Mouse (Mus musculus) limb, embryonic 14.5 days (tissue): ENCODE results near the gene Chic2. TPM values are rescaled to one million over a fixed set of nuclear protein-coding genes. Genes with fewer than 3 reads are reported as not detected.

Experiments
- ATAC-seq: fragments of 200-750 bp; cut with Nextera tagmentation; 2 replicates; pipeline ENCODE4 v1.8.0; 2017; ENCODE audit warnings: low read depth, moderate number of reproducible peaks, moderate TSS enrichment; ENCODE audit not compliant: low FRiP score
- DNase-seq: peaks from one replicate; pipeline ENCODE4 v3.0.0-alpha.2; 2015; ENCODE audit warnings: low spot score
- H3K27ac ChIP-seq: fragments of 300-500 bp; sonication (generic); replicated peaks from 2 replicates; pipeline ENCODE4 v1.5.1; 2014; ENCODE audit warnings: low read depth, mild to moderate bottlenecking, low read length, moderate library complexity, mixed read lengths
- H3K27me3 ChIP-seq: fragments of 300-500 bp; sonication (generic); 2 replicates; pipeline ENCODE4 v1.6.1; 2014; ENCODE audit warnings: low read length, mixed read lengths; ENCODE audit not compliant: control insufficient read depth, insufficient read depth
- H3K36me3 ChIP-seq: fragments of 300-500 bp; sonication (generic); 2 replicates; pipeline ENCODE4 v1.6.1; 2014; ENCODE audit warnings: mild to moderate bottlenecking, low read length, moderate library complexity, mixed read lengths; ENCODE audit not compliant: control insufficient read depth, insufficient read depth
- H3K4me1 ChIP-seq: fragments of 300-500 bp; sonication (generic); 2 replicates; pipeline ENCODE4 v1.6.1; 2014; ENCODE audit warnings: antibody characterized with exemption, low read length, mixed read lengths; ENCODE audit not compliant: control insufficient read depth, insufficient read depth
- H3K4me2 ChIP-seq: fragments of 300-500 bp; sonication (generic); replicated peaks from 2 replicates; pipeline ENCODE4 v1.6.1; 2014; ENCODE audit warnings: low read depth, mild to moderate bottlenecking, low read length, moderate library complexity; ENCODE audit not compliant: severe bottlenecking
- H3K4me3 ChIP-seq: fragments of 300-500 bp; sonication (generic); replicated peaks from 2 replicates; pipeline ENCODE4 v1.5.1; 2014; ENCODE audit warnings: low read length
- H3K9ac ChIP-seq: fragments of 300-500 bp; sonication (generic); 2 replicates; pipeline ENCODE4 v1.6.1; 2014; ENCODE audit warnings: mild to moderate bottlenecking, low read depth, low read length, moderate library complexity; ENCODE audit not compliant: severe bottlenecking
- H3K9me3 ChIP-seq: fragments of 300-500 bp; sonication (generic); 2 replicates; pipeline ENCODE4 v1.6.1; 2016; ENCODE audit warnings: low read length; ENCODE audit not compliant: control insufficient read depth
- POLR2A ChIP-seq: fragments of 200-500 bp; IDR thresholded peaks from 2 replicates; pipeline ENCODE4 v1.8.0; 2012; ENCODE audit warnings: inconsistent platforms, mild to moderate bottlenecking, moderate library complexity, borderline replicate concordance; ENCODE audit not compliant: insufficient read depth, insufficient read length; ENCODE audit errors: extremely low read depth
- WGBS: fragments of 180-500 bp; shearing (Covaris S2); extraction: QIAGEN DNeasy Blood & Tissue Kit; methylation state at CpG from one replicate; pipeline ENCODE4 v1.1.7; 2014; 5-methylcytosine and 5-hydroxymethylcytosine counted together
- polyA plus RNA-seq, 2 experiments: library from polyadenylated mRNA; depleted of rRNA in 1 of 2; stranded (reverse) in 1 of 2; unstranded in 1 of 2; fragments of >200 nt; fragmentation: Nextera tagmentation in 1 of 2; extraction: Ambion mirVana in 1 of 2; gene quantifications; 2 replicates each; pipeline versions ENCODE4 v1.2.1 to v1.2.3; 2012 to 2014

The Chic2 gene
- polyA plus RNA-seq, 2 experiments = 35.7 to 52.1 TPM

DNA sequence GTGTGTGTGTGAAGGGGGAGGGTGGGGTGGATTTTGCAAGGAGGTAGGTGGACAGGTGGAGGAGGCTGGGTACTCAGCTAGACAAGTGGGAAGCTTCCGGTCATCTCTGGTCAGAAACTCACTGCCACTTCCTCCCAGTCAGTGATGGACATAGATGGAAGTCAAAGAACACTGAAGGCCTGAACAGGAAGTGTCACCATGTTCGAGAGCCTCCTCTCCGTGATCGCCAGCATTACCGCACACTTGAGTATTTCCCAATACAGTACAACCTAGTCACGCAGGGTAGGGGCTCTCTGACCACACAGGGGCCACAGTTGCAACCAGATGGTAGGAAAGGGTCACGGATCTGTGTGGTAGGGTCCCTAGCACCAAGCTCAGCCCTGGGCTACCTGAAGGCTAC lies 69.1 kb downstream of the Chic2 start:
- H3K9ac ChIP-seq = no peak overlapping the region
- ATAC-seq (no peak), DNase-seq (no peak)
- no peak overlapping the region for H3K4me2 ChIP-seq
- WGBS = 91% methylated on average over 7 of the region's 7 CpGs
- no peaks in the 10 kb centered on the region for H3K36me3 ChIP-seq
- H3K4me3 ChIP-seq = no peak overlapping the region
- no peak overlapping the region for H3K27ac ChIP-seq
- no peak for TF ChIP-seq POLR2A
- H3K4me1 ChIP-seq = peaks cover 24% of the 10 kb centered on the region
- H3K27me3 ChIP-seq = no peaks in the 10 kb centered on the region
- no peaks in the 10 kb centered on the region for H3K9me3 ChIP-seq

DNA sequence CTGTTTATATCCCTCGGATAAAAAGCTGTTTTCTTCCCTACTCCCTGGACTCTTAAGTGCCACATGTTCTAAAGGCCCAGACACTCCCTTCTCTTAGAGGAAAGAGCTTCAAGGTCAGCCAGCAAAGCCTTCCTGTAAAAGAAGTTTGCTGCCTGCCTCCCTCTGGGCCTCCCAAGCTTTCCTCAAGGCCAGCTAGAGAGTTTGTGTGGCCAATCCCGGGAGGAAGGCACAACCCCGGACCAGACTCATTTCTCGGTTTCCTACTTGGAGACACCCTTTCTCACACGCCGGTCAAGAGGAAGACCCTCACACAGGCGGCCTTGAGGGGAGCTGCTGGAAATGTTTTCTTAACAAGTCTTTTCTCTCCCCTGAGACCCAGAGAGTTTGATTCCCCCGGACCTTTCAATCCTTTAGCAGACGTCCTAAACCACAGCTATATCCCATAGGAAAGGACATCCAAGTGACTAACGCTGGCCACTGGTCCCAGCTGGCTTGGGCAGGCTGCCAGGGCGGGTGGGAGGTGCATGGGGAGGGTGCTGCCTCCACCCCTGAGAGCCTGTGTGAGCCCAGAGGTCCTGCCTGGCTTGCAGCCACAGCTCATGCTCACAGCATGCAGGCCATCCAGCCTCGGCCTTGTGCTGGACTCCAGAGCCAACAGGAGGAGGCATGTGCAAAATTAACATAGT lies 69.7 kb downstream of the Chic2 start:
- no peak for TF ChIP-seq POLR2A
- DNase-seq = peak; percentile 27
- peak overlapping the region; percentile 65 for H3K27ac ChIP-seq

DNA sequence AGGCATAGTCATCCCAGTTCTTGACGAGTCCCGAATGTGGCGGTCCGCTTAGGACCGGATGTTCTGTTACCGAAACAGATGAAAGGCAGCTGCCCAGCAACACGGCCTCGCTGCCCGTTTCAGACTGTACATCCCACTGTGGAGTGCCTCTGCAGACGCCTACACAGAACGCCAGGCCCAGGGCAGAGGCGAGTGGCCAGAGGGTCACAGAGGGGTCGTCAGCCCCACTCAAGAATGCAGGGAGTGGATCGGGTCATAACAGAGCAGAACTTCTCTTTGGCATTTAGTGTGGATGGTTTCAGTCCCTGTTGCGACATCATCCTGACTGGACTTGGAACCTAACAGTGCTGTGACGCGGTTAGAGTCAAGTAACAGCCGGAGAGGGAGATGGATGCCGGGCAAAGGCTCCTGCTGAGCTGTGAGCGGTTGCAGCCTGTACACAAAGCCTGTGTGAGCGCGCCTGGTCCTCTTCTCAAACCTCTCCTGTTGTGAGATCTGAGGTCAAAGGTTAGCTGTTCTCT lies 70.5 kb downstream of the Chic2 start:
- ATAC-seq (peak; percentile 43; the same call in 1 of the 2 replicates), DNase-seq (no peak)
- 0 out of 2 replicates have a peak overlapping the region, but pooled peaks have one; percentile 25 for H3K9ac ChIP-seq
- no peak overlapping the region for H3K4me3 ChIP-seq
- no peaks in the 10 kb centered on the region for H3K9me3 ChIP-seq
- peak overlapping the region; percentile 65 for H3K27ac ChIP-seq
- H3K4me1 ChIP-seq = peaks cover 19% of the 10 kb centered on the region
- H3K36me3 ChIP-seq = no peaks in the 10 kb centered on the region
- WGBS = 26% methylated on average over 22 of the region's 22 CpGs
- H3K4me2 ChIP-seq = no peak overlapping the region
- no peaks in the 10 kb centered on the region for H3K27me3 ChIP-seq
- no peak for TF ChIP-seq POLR2A

More for the DNA sequence above, 69.7 kb downstream of the Chic2 start:
- WGBS = 31% methylated on average over 12 of the region's 12 CpGs
- Histone ChIP-seq H3K9ac (no peak overlapping the region), H3K9me3 (no peaks in the 10 kb centered on the region), H3K36me3 (no peaks in the 10 kb centered on the region), H3K27me3 (no peaks in the 10 kb centered on the region), H3K4me1 (peaks cover 24% of the 10 kb centered on the region), H3K4me2 (no peak overlapping the region), H3K4me3 (no peak overlapping the region)
- ATAC-seq = no peak; the same call in 1 of the 2 replicates

DNA sequence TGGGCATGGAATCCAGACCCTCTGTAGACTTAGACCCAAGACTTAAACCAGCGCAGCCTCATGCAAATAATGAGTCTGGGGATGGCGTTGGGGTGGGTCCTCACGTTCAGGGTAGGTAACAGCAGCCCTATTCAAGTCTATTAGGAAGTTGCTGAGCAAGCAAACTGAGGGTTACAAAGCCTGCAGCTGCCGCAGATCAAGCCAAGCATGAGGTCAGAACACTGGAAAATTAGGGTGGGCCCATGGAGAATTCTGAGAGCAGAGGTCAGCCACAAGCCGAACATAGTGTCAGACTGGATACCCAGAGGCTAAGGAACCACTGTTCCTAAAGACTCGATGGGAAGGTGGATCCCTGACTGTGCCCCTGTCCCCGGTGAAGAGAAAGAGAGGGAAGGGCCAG lies 73.2 kb downstream of the Chic2 start:
- H3K36me3 ChIP-seq = no peaks in the 10 kb centered on the region
- H3K9ac ChIP-seq = no peak overlapping the region
- no peaks in the 10 kb centered on the region for H3K9me3 ChIP-seq
- H3K27me3 ChIP-seq = no peaks in the 10 kb centered on the region
- WGBS = 71% methylated on average over 7 of the region's 7 CpGs
- no peak overlapping the region for H3K4me2 ChIP-seq
- DNase-seq = no peak
- TF ChIP-seq POLR2A = no peak
- H3K4me3 ChIP-seq = no peak overlapping the region
- no peak for ATAC-seq
- no peak overlapping the region for H3K27ac ChIP-seq
- peaks cover 21% of the 10 kb centered on the region for H3K4me1 ChIP-seq

- Histone ChIP-seq H3K27me3 (no peaks in the 10 kb centered on the region), H3K9ac (no peak overlapping the region), H3K4me2 (no peak overlapping the region), H3K4me3 (no peak overlapping the region), H3K36me3 (no peaks in the 10 kb centered on the region), H3K9me3 (no peaks in the 10 kb centered on the region), H3K27ac (no peak overlapping the region), H3K4me1 (peaks cover 11% of the 10 kb centered on the region)
- DNase-seq (no peak), ATAC-seq (no peak)
- TF ChIP-seq POLR2A = no peak
- 86% methylated on average over 6 of the region's 6 CpGs for WGBS
Measured at GRCm38 (mm10) chr5:74969341-74969740, 75.2 kb downstream of the Chic2 start.

DNA sequence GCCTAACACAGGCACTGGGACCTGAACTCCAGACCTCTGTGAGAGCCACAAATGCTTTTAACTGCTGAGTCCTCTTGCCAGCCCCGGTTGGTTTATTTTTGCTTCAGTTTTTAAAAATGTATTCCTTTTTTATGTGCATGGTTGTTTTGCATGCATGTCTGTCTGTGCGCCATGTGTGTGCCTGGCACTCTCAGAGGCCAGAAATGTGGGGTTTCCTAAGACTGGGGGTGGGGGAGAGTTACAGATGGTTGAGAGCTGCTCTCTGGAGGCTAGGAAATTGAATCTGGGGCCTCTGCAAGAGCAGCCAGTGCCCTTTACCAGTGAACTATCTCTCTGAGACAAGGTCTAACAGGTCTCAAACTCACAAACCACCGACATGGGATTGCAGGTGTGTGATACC lies 76.7 kb downstream of the Chic2 start:
- no peak overlapping the region for H3K27ac ChIP-seq
- H3K4me2 ChIP-seq = no peak overlapping the region
- no peak overlapping the region for H3K4me3 ChIP-seq
- DNase-seq (no peak), ATAC-seq (no peak)
- no peak for TF ChIP-seq POLR2A
- peaks cover 11% of the 10 kb centered on the region for H3K4me1 ChIP-seq
- no peaks in the 10 kb centered on the region for H3K9me3 ChIP-seq
- 60% methylated on average over 3 of the region's 3 CpGs for WGBS
- no peak overlapping the region for H3K9ac ChIP-seq
- H3K36me3 ChIP-seq = no peaks in the 10 kb centered on the region
- H3K27me3 ChIP-seq = no peaks in the 10 kb centered on the region
